Mouse (Mus musculus): Measurements from ENCODE around the gene Evc2.

The Evc2 gene

GRCm38 (mm10) chr5:37472025-37472608, 133.8 kb downstream of the Evc2 start:
- no peak for DNase-seq (ENCODE audit: low read depth, low spot score)
